Comparison of ENCODE assay signal across 8 mouse cellular contexts in the genomic region with DNA sequence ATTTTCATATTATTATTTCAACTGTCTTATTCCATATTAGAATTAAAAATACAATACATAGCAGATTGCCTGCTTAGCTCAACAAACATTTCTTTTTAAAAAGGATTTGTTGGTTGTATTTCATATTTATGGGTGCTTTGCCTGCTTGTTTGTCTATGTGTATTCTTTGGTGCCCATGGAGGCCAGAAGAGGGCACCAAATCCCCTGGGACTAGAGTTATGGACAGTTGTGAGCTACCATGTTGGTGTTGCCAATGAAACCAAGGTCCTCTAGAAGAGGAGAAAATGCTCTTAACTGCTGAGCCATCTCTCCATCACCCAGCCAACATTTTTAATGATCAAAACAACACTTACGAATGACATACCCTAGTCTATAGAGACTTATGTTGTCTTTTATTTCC.
DNase-seq lines count a peak whose midpoint lies in the region; ATAC-seq and TF ChIP-seq lines count a peak whose summit lies in the region.

No protein-coding gene starts in this region.

- peak; percentile 22 to 27 for DNase-seq in layer of hippocampus, postnatal 10 days (ENCODE audit: low spot score in 2 of 2)
- DNase-seq in layer of hippocampus, postnatal 14 days (ENCODE audit: low spot score in 2 of 2) = no peak
- DNase-seq in MEL (ENCODE audit: low read depth, low spot score) = peak; percentile 74
- DNase-seq in adrenal gland, postnatal 36 days = peak; percentile 16 to 42
- DNase-seq in left cerebral cortex, adult 8-10 months (ENCODE audit: low spot score in 2 of 2) = no peak
- no peak for DNase-seq in gastrocnemius, postnatal 4 days (ENCODE audit: low spot score in 2 of 2)
- no peak for DNase-seq in layer of hippocampus, adult 11-12 months (ENCODE audit: low spot score)

- H3K4me1 ChIP-seq in MEL (ENCODE audit: control insufficient read depth in 1 of 2, insufficient read depth in 2 of 2, low read length in 2 of 2) = peaks cover 0 to 4% of the 10 kb centered on the region in 2 experiments; a peak in 2 of 4 replicates

- H3K36me3 ChIP-seq in MEL (ENCODE audit: control insufficient read depth in 1 of 2, insufficient read depth in 2 of 2, low read length in 2 of 2) = peaks cover 0 to 4% of the 10 kb centered on the region in 2 experiments; a peak in 2 of 4 replicates

- H3K79me2 ChIP-seq in MEL (ENCODE audit: control insufficient read depth, insufficient read depth, low read length, poor library complexity) = no peaks in the 10 kb centered on the region

- no peak overlapping the region for H3K27ac ChIP-seq in MEL (ENCODE audit: control insufficient read depth, low read depth, low read length)

- 0 out of 2 replicates have a peak, but pooled peaks have one; percentile 50 for ATAC-seq in megakaryocyte-erythroid progenitor cell, adult 5-6 weeks (replicated peaks; ENCODE audit: low FRiP score, low TSS enrichment, poor library complexity, severe bottlenecking)

- TF ChIP-seq CTCF in MEL (IDR thresholded peaks at IDR 0.05 in 2 of 3, conservative IDR thresholded peaks at IDR 0.05 in 1 of 3; ENCODE audit: control insufficient read depth in 1 of 3, insufficient read depth in 1 of 3, low read depth in 2 of 3, low read length in 3 of 3, poor library complexity in 1 of 3, severe bottlenecking in 1 of 3) = peak; percentile 65 to 86 (median 67)

- H3K27me3 ChIP-seq in MEL (ENCODE audit: control insufficient read depth in 1 of 2, insufficient read depth in 2 of 2, low read length in 2 of 2) = no peaks in the 10 kb centered on the region

- no peak for TF ChIP-seq POLR2A in MEL (IDR thresholded peaks at IDR 0.05; ENCODE audit: control insufficient read depth in 1 of 2, insufficient read depth in 1 of 2, low read depth in 1 of 2, low read length in 2 of 2, poor library complexity in 1 of 2)

- H3K9ac ChIP-seq in MEL (ENCODE audit: control insufficient read depth, low read depth, low read length, poor library complexity, severe bottlenecking) = no peak overlapping the region

- H3K9me3 ChIP-seq in MEL (replicated peaks; ENCODE audit: insufficient read depth, low read length) = no peaks in the 10 kb centered on the region

- no peak for TF ChIP-seq EP300 in MEL (IDR thresholded peaks at IDR 0.05; ENCODE audit: low read depth in 1 of 2, low read length in 2 of 2)

- TF ChIP-seq RAD21 in MEL (IDR thresholded peaks at IDR 0.05; ENCODE audit: low read depth, low read length) = peak; percentile 87

- H3K4me3 ChIP-seq in MEL (ENCODE audit: control insufficient read depth in 1 of 2, insufficient read depth in 1 of 2, low read depth in 2 of 2, low read length in 2 of 2) = no peak overlapping the region

TF ChIP-seq in MEL, 35 proteins besides CTCF, POLR2A, EP300 and RAD21:
- TF ChIP-seq SMC3 (IDR thresholded peaks at IDR 0.05; ENCODE audit: low read depth, low read length) = peak; percentile 92
- TF ChIP-seq GABPA (IDR thresholded peaks at IDR 0.05; ENCODE audit: low read depth, low read length) = no peak
- TF ChIP-seq ZC3H11A (IDR thresholded peaks at IDR 0.05; ENCODE audit: low read depth, low read length) = peak; percentile 74
- no peak for TF ChIP-seq USF1 (IDR thresholded peaks at IDR 0.05; ENCODE audit: low read depth, low read length)
- no peak for TF ChIP-seq NRF1 (IDR thresholded peaks at IDR 0.05; ENCODE audit: insufficient read depth, low read depth, low read length, poor library complexity, severe bottlenecking)

Comparison
In these comparisons a context has a peak if more than half of its experiments do, and no peak if none do; other contexts are left out.
1. DNase-seq: peak in layer of hippocampus, postnatal 10 days (2 of 2), MEL (single experiment) and adrenal gland, postnatal 36 days (2 of 2); none in layer of hippocampus, postnatal 14 days (0 of 2), left cerebral cortex, adult 8-10 months (0 of 2), gastrocnemius, postnatal 4 days (0 of 2) and layer of hippocampus, adult 11-12 months (single experiment).